Mouse (Mus musculus): ENCODE data around the gene Paqr3.

Gene Paqr3

DNA sequence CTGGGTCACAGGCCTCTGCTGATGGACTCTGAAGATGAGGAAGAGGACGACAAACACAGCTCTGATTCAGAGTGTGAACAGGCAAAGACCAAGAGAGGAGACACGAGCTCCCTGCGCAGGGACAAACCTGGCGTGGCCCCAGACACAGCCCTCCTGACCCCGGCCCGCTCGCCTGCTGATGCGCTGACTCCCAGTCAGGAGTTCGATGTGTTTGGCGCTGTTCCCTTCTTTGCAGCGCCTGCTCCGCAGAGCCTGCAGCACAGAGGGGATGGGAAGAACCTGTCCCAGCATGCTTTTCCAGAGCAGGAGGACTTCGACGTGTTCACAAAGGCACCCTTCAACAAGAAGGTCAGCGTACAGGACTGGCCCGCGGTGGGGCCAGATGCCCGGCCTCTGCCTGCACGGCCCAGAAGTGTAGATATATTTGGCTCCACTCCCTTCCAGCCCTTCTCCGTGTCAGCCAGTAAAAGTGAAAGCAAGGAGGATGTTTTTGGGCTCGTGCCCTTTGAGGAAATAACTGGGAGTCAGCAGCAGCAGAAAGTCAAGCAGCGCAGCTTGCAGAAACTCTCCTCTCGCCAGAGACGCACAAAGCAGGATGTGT lies 24.3 kb downstream of the Paqr3 start:
- DNase-seq (ENCODE audit: extremely low read depth, insufficient read length, low spot score): peak; percentile 11

DNA sequence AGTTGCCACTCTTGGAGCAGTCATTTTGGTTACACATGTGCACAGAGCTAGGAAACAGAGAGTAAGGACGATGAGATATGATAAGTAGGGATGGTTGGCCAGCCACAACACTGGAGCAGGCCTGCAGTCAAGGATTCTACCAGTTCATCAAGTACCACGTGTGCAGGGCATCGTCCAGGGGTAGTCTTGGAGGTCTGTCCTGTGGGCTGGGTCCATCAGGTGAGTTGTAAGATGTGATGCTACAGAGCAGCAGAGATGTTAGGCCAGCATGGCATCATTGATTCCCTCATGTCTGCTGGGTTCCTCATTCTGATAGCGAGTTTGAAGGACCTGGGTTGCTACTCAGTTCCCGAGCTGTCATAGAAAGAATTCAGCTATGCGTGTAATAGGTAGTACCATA lies 26.3 kb downstream of the Paqr3 start:
- DNase-seq (ENCODE audit: extremely low read depth, insufficient read length, low spot score): no peak

- no peak for DNase-seq (ENCODE audit: extremely low read depth, insufficient read length, low spot score)
Observed at GRCm38 (mm10) chr5:97084541-97084940, 26.9 kb downstream of the Paqr3 start.

DNA sequence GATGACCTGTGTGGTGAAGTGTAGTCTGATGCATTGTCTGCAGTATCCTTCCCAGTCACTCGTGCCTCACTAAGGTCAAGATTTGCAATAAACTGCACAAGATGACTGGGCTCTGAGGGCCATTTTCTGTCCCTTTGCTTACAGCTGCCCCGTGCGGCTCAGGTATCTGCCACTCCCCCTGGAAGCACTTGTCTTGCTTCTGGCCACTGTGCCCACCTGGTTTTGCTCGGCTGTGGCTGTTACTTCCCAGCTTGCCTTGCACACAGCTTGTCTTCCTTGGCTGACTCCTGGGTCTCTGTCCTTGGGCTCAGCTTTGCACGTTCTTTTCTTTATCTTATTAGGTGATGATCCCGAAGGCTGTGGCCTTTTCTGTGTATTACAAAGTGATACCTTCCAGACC lies 27.7 kb downstream of the Paqr3 start:
- DNase-seq (ENCODE audit: extremely low read depth, insufficient read length, low spot score): no peak

DNA sequence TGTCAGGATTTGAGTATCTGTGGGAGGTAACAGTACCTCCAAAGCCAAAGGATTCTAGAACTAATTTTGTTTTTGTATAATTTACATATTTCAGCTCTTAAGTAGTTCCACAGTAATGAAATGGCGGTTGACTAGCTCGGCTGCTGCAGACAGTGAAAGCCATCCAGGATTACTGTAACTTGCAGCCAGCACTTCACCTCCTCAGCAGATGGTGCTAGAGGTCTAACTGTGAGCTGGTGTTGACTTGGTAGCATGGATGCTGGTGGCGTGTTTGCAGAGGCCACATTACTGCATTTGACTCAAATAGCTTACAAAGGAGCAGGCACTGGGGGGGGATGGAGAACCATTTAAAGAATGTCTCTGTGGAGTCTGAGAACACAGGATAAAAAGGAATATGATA lies 29.9 kb downstream of the Paqr3 start:
- DNase-seq (ENCODE audit: extremely low read depth, insufficient read length, low spot score): no peak

- DNase-seq (ENCODE audit: extremely low read depth, insufficient read length, low spot score): no peak
Observed at GRCm38 (mm10) chr5:97078641-97079040, 32.8 kb downstream of the Paqr3 start.

GRCm38 (mm10) chr5:97077676-97078075 lies 33.7 kb downstream of the Paqr3 start:
- DNase-seq (ENCODE audit: extremely low read depth, insufficient read length, low spot score): no peak

DNA sequence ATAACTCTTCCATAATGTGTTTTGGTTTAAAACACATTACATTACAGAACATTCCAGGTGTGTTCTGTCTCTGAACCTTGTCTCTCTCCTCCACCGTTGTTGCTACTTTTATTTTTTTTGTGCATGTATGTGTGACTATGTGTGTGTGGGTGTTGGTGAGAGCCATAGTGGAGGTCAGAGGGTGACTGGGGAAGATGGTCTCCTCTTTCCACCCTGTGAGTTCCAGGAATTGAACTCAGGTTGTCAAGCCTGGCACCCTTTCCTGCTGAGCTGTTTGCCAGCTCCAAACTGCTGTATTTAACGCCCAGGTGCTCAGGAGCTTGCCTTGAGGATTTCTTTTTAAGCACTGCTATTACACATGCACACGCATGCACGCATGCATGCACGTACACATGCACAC lies 35.2 kb downstream of the Paqr3 start:
- DNase-seq (ENCODE audit: extremely low read depth, insufficient read length, low spot score): no peak

GRCm38 (mm10) chr5:97075476-97076151 lies 35.8 kb downstream of the Paqr3 start:
- no peak for DNase-seq (ENCODE audit: extremely low read depth, insufficient read length, low spot score)

GRCm38 (mm10) chr5:97065746-97066145 lies 45.6 kb downstream of the Paqr3 start:
- no peak for DNase-seq (ENCODE audit: extremely low read depth, insufficient read length, low spot score)

DNA sequence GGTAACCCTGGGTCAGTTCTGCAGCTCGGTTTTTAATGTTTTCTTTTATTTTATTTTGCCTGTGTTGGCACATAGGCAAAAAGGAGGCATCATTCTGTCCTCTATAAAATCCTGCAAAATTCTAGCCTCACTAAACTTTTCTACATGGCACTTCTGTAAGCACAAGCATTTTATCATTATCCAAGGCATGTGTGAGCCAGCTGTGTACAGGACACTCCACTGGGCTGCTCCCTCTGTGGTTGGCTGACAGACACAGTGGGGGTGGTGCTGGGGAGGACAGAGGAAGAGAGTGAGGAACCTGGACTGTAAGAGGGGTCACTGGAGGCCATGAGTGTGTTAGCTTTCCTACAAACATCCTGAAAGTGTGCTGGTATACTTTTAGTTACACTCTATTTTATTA lies 49.4 kb downstream of the Paqr3 start:
- DNase-seq (ENCODE audit: extremely low read depth, insufficient read length, low spot score): no peak

- no peak for DNase-seq (ENCODE audit: extremely low read depth, insufficient read length, low spot score)
Observed at GRCm38 (mm10) chr5:97060864-97061263, 50.5 kb downstream of the Paqr3 start.

DNA sequence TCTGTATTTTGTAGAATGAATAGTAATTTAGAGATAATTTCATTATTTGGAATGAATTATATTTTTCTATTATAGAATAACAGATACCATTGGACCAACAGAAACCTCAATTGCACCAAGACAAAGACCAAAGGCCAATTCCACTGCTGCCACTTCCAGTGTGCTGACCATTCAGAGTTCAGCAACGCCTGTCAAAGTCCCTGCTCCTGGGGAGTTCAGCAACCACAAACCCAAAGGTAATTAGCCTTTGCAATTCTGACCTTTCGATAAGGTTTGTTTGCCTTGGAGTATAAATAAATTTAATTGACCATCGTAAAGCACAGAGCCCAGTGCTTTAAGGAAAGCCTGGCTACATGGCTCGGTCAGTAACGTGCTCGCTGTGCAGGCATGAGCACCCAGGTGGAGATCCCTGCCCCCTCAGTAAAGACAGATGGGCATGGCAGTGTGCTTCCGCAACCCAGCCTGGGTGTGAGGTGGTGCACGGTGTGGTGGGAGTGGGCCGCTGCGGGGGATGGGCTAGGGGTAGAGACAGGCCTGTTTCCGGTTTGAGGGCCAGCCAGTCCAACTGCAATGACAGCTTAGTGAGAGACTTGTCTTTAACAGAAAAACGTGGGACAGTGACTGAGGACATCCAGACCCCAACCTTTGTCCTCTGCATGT lies 54.5 kb downstream of the Paqr3 start:
- no peak for DNase-seq (ENCODE audit: extremely low read depth, insufficient read length, low spot score)

GRCm38 (mm10) chr5:97056359-97056758 lies 55.0 kb downstream of the Paqr3 start:
- DNase-seq (ENCODE audit: extremely low read depth, insufficient read length, low spot score): no peak

GRCm38 (mm10) chr5:97055511-97056068 lies 55.8 kb downstream of the Paqr3 start:
- no peak for DNase-seq (ENCODE audit: extremely low read depth, insufficient read length, low spot score)

GRCm38 (mm10) chr5:97054801-97055200 lies 56.6 kb downstream of the Paqr3 start:
- no peak for DNase-seq (ENCODE audit: extremely low read depth, insufficient read length, low spot score)

GRCm38 (mm10) chr5:97054166-97054565 lies 57.2 kb downstream of the Paqr3 start:
- DNase-seq (ENCODE audit: extremely low read depth, insufficient read length, low spot score): no peak

DNA sequence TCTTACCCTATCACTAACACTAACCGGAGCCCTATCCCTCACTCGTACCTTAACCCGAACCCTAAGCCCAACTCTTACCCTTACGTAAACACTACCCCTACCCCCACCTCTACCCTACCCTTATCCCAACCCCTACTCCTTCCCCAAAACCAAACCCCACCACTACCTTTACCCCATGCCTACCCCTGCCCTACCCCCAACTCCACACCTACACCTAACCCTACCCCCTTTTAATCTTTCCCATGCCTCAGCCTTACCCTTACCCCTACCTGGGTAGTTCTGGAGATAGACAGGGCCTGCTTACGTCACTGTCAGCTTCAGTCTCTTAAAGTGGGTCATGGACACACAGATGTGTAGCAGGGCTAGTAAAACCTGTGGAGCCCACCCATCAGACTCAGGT lies 62.5 kb downstream of the Paqr3 start:
- DNase-seq (ENCODE audit: extremely low read depth, insufficient read length, low spot score): no peak

DNA sequence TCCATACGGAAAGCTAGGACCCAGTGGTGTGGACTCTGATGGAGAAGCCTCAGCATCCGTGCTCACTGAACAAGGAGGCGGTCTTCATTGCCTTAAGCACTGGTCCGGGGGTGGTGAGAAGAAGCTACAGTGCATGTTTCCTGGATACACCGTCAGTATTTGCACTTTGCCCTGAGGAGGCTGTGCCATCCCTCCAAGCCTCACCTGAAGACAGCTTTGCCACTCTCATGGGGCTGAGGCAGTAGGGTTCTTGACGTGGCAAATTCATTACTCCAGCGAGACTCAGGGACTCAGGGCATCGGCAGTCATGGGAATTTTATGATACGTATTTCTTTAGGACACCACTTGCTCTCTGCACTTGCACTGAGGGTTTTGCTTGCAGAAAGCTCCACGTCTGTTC lies 64.7 kb downstream of the Paqr3 start:
- no peak for DNase-seq (ENCODE audit: extremely low read depth, insufficient read length, low spot score)

GRCm38 (mm10) chr5:97045260-97045659 lies 66.1 kb downstream of the Paqr3 start:
- no peak for DNase-seq (ENCODE audit: extremely low read depth, insufficient read length, low spot score)

Measured in 3134 (cell line).